Mouse (Mus musculus): Measurements from ENCODE around the gene Plekhg5.

GRCm38 (mm10) chr4:152072121-152072601 is at the start of gene Plekhg5:
- TF ChIP-seq POLR2A (IDR thresholded peaks at IDR 0.05; ENCODE audit: control insufficient read depth, extremely low read depth, insufficient read depth, low read length, poor library complexity) (no peak), CTCF (IDR thresholded peaks at IDR 0.05; ENCODE audit: borderline replicate concordance, control insufficient read depth, extremely low read depth, insufficient read depth, low read length, poor library complexity) (no peak)
